Mouse (Mus musculus): ENCODE results near the gene BC035044.
"Not testable (repeated sequence)": the region's sequence is repeated elsewhere in the genome, so short reads cannot be mapped to it uniquely, and the experiment has no call there.

Gene BC035044

GRCm38 (mm10) chr6:128890948-128891355 lies at the start of gene BC035044:
Gene BC035044, minus strand, starts transcription at chr6:128891126.
- DNase-seq (ENCODE audit: low read depth, low spot score): no peak

DNA sequence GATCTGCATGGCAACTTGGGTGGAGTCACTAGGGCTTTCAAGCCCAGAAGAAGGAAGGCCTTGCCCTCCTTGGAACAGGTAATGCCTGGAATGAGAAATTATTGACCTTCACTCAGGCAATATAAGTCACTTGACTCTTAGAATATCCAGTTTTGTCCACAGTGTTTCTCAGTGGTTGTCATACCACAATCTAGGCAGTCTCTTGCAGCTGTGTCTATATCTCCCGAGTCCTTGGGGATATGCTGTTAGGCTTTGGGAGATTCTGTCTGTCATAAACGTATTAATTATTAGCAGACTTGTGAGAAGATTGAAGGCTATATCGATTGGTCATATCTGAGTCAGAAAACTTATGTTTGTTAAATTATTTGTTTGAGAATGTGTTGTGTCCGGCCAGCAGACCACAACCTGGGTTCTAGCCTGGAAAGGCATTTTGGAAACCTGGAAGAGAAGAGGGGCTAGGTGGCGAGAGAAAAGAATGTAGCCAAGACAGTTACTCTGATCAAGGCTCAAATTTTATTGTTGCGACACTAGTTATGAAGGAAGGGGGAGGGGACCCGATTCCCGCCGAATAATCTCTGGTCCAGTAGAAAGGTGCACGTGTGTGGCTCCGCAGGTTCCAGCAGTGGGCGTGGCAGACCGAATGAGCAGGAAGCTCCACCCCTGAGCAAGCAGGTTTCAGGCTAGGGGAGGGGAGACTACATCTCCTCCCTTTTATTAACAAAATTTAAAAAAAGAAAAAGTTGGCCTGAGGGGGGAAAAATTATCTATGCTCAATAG lies 45.2 kb upstream of the BC035044 start:
- not testable (repeated sequence) for DNase-seq (ENCODE audit: low read depth, low spot score)

DNA sequence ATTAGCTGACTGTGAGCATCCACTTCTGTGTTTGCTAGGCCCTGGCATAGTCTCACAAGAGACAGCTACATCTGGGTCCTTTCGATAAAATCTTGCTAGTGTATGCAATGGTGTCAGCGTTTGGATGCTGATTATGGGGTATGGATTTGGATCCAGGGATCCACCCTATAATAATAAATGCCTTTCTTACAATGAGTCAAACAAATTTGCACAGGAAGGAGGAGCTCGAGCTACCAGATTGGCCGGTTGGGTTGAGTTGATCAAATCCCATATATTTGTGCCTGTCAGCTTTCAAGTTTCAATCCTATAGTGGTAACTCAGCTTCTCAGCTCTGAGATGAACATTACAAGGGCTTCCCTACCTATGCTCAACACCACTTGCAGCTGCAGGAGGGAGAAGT lies 43.2 kb upstream of the BC035044 start, which contains the start of gene Clec2g:
Clec2g (plus strand) TSS at position 301 of the 400 bp plus-strand sequence.
- DNase-seq (ENCODE audit: low read depth, low spot score): not testable (repeated sequence)

- no peak for DNase-seq (ENCODE audit: low read depth, low spot score)
These were observed 42.1 kb upstream of the BC035044 start for GRCm38 (mm10) chr6:128933050-128933449.

GRCm38 (mm10) chr6:128917322-128917721 lies 26.4 kb upstream of the BC035044 start:
- DNase-seq (ENCODE audit: low read depth, low spot score): no peak

GRCm38 (mm10) chr6:128913598-128914254 lies 22.8 kb upstream of the BC035044 start:
- DNase-seq (ENCODE audit: low read depth, low spot score): no peak

- DNase-seq (ENCODE audit: low read depth, low spot score): not testable (repeated sequence)
These were observed 10.0 kb upstream of the BC035044 start for GRCm38 (mm10) chr6:128900796-128901552.

DNA sequence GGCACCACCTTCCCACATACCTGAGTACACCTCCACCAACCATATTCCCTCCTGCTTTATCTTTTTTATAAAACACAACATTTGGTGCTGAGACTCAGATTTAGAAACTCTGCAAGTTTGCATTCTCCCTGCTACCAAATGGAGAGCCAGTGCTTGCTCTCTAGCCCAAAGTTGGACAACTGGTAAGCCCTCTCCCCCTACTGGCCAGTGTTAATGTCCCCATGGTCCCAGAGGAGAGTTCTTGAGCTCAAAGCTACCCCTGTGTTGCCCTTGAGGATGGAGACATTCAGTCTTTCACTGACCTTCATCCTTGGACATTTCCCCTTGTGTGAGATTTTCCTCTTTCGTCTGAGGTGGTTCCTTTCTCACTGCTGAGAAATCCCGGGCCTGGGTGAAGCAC lies 9.1 kb upstream of the BC035044 start:
- DNase-seq (ENCODE audit: low read depth, low spot score): no peak

- DNase-seq (ENCODE audit: low read depth, low spot score): no peak
These were observed 4.6 kb upstream of the BC035044 start for GRCm38 (mm10) chr6:128895404-128896001.

GRCm38 (mm10) chr6:128888834-128889233 lies 2.1 kb downstream of the BC035044 start:
- DNase-seq (ENCODE audit: low read depth, low spot score): no peak

DNA sequence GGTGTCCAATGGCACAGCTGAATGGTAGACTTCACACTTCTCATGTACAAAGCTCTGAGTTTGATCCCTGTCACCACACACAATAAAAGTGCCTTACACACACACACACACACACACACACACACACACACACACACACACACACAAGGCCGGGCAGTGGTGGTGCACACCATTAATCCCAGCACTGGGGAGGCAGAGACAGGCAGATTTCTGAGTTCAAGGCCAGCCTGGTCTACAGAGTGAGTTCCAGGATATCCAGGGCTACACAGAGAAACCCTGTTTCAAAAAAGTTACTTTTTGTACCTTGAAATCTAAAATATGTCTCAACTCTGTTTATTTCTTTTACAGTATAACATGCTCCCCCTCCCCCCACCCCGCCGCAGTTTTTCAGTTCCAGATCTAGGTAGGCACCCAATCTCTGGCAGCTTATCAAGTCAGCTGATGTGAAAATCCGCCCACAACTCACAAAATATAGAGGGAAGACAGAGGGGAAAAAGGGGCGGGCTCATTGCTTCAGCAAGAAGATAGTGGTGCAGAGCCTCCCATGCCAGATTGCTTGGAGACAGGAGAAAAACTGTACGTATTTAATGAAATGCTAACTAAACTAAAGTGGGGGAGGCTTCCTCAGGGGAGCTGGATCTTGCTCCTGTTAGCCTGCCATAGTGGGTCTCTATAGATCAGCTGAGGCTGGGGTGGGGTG lies 3.7 kb downstream of the BC035044 start, which contains the start of gene Clec2i:
Clec2i (plus strand) TSS at position 498 of the 700 bp plus-strand sequence.
- DNase-seq (ENCODE audit: low read depth, low spot score): not testable (repeated sequence)

GRCm38 (mm10) chr6:128871910-128872610 lies 18.9 kb downstream of the BC035044 start:
- DNase-seq (ENCODE audit: low read depth, low spot score): no peak

DNA sequence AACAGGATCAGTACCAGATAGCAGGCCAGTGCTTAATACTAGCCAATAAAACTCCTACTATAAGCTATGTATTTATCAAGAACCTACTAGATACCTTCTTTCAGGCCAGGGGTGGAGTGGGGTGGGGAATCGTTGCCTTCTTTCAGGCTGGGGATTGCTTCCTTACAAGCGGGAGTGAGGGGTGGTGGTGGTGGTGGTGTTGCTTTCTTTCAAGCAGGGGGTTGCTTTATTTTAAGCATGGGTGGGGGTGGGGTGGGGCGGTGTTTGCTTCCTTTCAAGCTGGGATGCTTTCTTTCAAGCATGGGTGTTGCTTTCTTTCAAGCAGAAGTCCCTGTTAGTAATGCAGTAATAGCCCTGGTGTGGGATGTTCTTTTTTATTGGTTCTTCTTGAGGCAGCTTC lies 22.1 kb downstream of the BC035044 start:
- DNase-seq (ENCODE audit: low read depth, low spot score): no peak

DNA sequence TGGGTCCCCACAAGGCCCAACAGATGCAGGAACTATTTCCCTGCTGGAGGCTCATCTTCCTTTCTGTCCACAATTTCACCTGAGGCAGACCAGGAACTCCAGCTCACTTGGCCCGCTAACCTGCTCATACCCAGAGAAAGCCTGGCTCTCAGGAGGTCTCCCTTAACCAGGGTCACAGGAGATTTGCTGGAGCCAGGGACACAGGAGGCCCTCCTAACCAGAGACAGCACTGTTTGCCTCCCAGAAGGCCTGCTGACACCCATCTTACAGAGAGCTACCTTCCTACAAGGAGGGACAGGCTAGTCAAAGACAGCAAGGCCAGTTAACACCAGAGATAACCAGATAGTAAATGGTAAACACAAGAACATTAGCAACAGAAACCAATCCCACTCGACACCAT lies 33.0 kb downstream of the BC035044 start:
- no peak for DNase-seq (ENCODE audit: low read depth, low spot score)

DNA sequence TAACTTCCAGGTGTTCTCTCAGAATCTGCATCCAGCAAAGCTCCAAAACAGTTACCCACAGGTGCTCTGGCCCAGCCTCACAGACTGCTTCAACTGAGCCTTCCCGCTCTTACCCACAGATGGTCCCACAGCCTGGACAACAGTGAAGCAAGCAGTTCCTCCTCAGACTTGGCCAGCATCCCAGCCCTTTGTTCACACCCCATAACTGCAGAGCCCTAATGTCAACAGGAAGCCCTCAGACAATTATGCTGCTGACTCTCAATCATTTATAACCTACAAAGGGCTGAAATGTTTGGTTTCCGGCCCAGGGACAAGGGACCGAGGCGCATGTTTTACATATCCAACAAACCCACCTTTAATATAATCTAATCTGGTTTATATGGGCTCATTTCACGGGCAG lies 34.7 kb downstream of the BC035044 start:
- no peak for DNase-seq (ENCODE audit: low read depth, low spot score)

DNA sequence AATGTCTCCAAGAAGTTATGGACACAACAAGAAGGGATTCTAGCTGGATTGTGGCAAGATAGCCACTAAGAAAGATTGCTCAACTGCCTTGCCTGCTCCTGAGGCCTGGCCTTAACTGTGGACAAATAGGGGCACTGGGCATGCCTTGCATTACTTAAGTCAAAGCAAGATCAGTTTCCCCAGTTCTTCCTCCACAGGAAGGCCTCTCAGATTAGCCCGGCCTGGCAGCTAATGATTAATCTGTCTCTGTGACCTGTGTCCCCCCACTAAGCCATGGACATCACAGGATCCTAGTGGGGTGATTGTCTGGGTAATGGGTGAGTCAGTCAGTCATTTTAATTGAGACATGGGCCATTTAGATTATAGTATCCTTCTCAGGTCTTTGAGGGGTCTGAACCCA lies 35.4 kb downstream of the BC035044 start:
- no peak for DNase-seq (ENCODE audit: low read depth, low spot score)

- no peak for DNase-seq (ENCODE audit: low read depth, low spot score)
These were observed 36.0 kb downstream of the BC035044 start for GRCm38 (mm10) chr6:128854895-128855294.

DNA sequence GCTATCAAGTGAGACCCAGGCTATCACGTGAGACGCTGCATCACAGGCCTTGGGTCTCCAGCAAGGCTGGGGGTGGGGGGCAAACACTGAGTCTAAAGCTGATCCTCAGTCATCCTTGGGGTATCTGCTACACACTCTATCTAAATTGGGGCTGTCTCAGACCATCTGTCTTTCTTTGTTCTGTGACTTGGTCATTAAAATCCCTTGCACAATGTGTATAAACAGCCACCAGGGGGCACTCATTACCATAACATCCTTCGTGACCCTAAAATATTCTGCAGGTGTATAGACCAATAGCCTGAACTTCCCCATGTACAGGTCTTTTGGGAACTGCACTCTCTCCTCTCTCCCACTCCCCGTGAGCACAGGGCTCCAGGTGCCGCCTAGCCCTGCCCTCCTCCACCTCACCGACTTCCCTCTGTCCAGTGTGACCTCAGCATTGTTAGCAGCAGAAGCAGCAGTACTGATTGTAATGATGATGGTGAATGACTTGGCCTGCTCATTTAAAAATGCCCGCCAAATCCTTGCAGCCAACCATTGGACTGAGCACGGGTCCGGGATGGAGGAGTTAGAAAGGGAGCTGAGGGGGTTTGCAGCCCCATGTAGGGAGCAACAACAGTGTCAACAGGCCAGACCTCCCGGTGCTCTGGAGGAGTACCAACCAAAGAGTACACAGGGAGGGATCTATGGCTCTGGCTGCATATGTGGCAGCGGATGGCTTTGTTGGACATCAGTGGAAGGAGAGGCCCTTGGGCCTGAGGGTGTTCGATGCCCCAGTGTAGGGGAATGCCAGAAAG lies 36.7 kb downstream of the BC035044 start:
- no peak for DNase-seq (ENCODE audit: low read depth, low spot score)

GRCm38 (mm10) chr6:128852766-128853165 lies 38.2 kb downstream of the BC035044 start:
- no peak for DNase-seq (ENCODE audit: low read depth, low spot score)

- DNase-seq (ENCODE audit: low read depth, low spot score): no peak
These were observed 39.8 kb downstream of the BC035044 start for GRCm38 (mm10) chr6:128851151-128851550.

Data from c-Kit-negative CD71-positive TER-119-positive erythroid progenitor cells, embryonic 14.5 days (primary cell).